Mouse (Mus musculus) liver, adult 2 months (tissue): ENCODE measurements at regions not wholly inside any gene's neighbourhood (a gene's known extent, or its start where the extent isn't known, plus 50 kb on each side); places are given as distances from the start of the nearest gene placed in this dataset.

Source experiments
- DNase-seq: peaks from one replicate; pipeline ENCODE4 v3.0.0-alpha.2; 2011; ENCODE audit warnings: low read depth, low spot score; ENCODE audit errors: extremely low read depth
- H3K27ac ChIP-seq: fragments of 200-500 bp; replicated peaks from 2 replicates; pipeline ENCODE4 v1.5.1; 2012; ENCODE audit warnings: low read depth, mild to moderate bottlenecking, control low read depth, inconsistent platforms, low read length; ENCODE audit not compliant: insufficient read depth
- H3K27me3 ChIP-seq: fragments of 200-500 bp; 2 replicates; pipeline ENCODE4 v1.6.1; 2012; ENCODE audit warnings: mild to moderate bottlenecking, moderate library complexity, low read length, inconsistent platforms; ENCODE audit not compliant: control insufficient read depth, insufficient read depth
- H3K36me3 ChIP-seq: fragments of 200-500 bp; 2 replicates; pipeline ENCODE4 v1.6.1; 2012; ENCODE audit warnings: low read length, inconsistent platforms; ENCODE audit not compliant: control insufficient read depth, insufficient read depth
- H3K4me1 ChIP-seq: fragments of 200-500 bp; 2 replicates; pipeline ENCODE4 v1.6.1; 2011; ENCODE audit warnings: low read length; ENCODE audit not compliant: control insufficient read depth, insufficient read depth
- H3K4me3 ChIP-seq: fragments of 200-500 bp; 2 replicates; pipeline ENCODE4 v1.5.1; 2011; ENCODE audit warnings: low read depth, mild to moderate bottlenecking, control low read depth, low read length, moderate library complexity; ENCODE audit not compliant: insufficient read depth
- H3K79me2 ChIP-seq: fragments of 200-500 bp; 2 replicates; pipeline ENCODE4 v1.6.1; 2012; ENCODE audit warnings: inconsistent platforms, mild to moderate bottlenecking, low read length, moderate library complexity; ENCODE audit not compliant: control insufficient read depth, insufficient read depth
- H3K9ac ChIP-seq: fragments of 200-500 bp; 2 replicates; pipeline ENCODE4 v1.6.1; 2012; ENCODE audit warnings: low read depth, mild to moderate bottlenecking, control low read depth, inconsistent platforms, low read length
- CTCF ChIP-seq: fragments of 200-500 bp; IDR thresholded peaks from 2 replicates; pipeline ENCODE4 v1.5.1; 2011; ENCODE audit warnings: low read depth, low read length, control low read depth
- POLR2A ChIP-seq: fragments of 200-500 bp; IDR thresholded peaks from 2 replicates; pipeline ENCODE4 v1.6.1; 2011; ENCODE audit warnings: low read length, control low read depth; ENCODE audit not compliant: insufficient read depth; ENCODE audit errors: extremely low read depth
- WGBS: fragments of 180-500 bp; shearing (Covaris S2); methylation state at CpG from one replicate; pipeline ENCODE4 v1.1.7; 2018; 5-methylcytosine and 5-hydroxymethylcytosine counted together

DNA sequence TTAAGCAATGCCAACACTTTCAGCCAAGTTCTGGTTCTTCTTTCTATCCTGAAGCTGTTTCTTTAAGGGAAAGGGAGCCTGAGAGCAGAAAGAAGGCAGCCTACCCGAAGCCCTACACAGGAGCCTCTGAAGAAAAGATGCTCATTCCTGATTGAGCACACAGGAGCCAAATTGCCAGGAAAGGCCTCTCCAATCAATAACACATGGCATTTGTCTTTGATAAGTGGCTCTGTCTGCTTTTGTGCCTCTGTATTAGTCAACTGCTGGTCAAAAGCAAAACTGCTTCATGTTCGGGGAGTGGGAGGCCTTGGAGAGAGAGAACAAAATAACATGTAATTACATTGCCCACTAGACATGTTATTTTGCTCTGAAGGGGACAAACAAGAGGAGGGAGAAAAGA, 1607.4 kb downstream of the 4930444P10Rik start:
- TF ChIP-seq CTCF (no peak), POLR2A (no peak)
- no peaks in the 10 kb centered on the region for H3K27me3 ChIP-seq
- DNase-seq = no peak
- no peak overlapping the region for H3K4me3 ChIP-seq
- no peaks in the 10 kb centered on the region for H3K79me2 ChIP-seq
- WGBS = 45% methylated on average over 2 of the region's 2 CpGs
- no peak overlapping the region for H3K9ac ChIP-seq
- no peak overlapping the region for H3K27ac ChIP-seq
- no peaks in the 10 kb centered on the region for H3K4me1 ChIP-seq
- no peaks in the 10 kb centered on the region for H3K36me3 ChIP-seq

DNA sequence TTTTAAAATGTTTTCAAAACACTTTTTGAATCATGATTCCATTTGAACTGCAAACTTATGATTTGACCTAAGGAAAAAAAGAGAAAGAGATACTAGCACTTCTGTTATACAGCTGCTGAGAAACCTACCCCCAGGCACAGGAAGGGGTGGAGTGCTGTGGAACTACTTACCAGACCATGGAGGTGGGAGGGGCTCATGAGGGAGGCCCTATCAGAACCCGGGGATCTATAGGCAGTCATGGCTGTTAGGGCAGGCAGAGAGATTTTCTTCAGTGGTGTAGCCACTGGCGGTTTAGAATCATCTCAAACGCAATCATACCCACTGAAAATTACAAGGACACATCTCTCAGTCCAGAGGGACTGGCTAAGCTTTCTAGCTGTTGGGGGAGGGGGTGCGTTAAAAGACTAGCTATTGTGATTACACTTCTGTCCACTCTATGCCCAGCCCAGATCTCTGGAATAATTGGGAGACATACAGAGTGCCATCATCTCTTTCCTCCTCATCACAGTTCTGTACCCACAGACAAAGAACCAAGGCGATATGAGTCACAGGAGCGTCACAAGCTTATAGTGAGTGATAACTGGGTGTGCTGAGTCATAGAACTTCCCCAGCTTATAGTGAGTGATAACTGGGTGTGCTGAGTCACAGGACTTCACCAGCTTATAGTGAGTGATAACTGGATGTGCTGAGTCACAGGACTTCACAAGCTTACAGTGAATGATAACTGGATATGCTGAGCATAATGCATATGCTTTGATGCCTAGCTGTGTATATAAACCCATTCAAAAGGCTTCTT, 1608.8 kb downstream of the 4930444P10Rik start:
- TF ChIP-seq CTCF (no peak), POLR2A (no peak)
- no peak for DNase-seq
- H3K36me3 ChIP-seq = no peaks in the 10 kb centered on the region
- H3K79me2 ChIP-seq = no peaks in the 10 kb centered on the region
- no peak overlapping the region for H3K4me3 ChIP-seq
- H3K9ac ChIP-seq = no peak overlapping the region
- no peaks in the 10 kb centered on the region for H3K4me1 ChIP-seq
- no peak overlapping the region for H3K27ac ChIP-seq
- 74% methylated on average over 6 of the region's 6 CpGs for WGBS
- no peaks in the 10 kb centered on the region for H3K27me3 ChIP-seq

DNA sequence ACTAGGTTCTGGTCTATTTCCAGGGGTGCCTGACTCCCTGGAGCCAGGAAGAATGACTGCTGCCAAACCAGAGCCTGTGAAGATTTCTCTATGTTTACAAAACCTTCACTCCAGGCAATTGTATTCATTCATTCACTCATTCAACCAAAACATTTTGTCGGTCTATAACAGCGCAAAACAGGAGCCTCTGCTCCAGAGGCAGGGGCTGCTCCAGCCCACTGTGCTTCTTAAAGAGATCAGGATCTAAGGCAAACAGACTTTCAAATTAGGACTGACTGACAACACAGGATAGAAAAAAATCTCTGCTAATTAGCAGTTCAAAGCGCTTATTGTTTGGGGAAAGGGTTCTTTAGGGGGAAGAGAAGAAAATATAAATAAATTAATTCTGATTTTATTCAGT, 1620.8 kb downstream of the 4930444P10Rik start:
- Histone ChIP-seq H3K4me3 (no peak overlapping the region), H3K27ac (no peak overlapping the region), H3K9ac (no peak overlapping the region), H3K36me3 (no peaks in the 10 kb centered on the region), H3K27me3 (no peaks in the 10 kb centered on the region), H3K4me1 (no peaks in the 10 kb centered on the region), H3K79me2 (no peaks in the 10 kb centered on the region)
- no peak for DNase-seq
- 36% methylated on average over 3 of the region's 3 CpGs for WGBS
- TF ChIP-seq POLR2A = no peak
- TF ChIP-seq CTCF = no peak

DNA sequence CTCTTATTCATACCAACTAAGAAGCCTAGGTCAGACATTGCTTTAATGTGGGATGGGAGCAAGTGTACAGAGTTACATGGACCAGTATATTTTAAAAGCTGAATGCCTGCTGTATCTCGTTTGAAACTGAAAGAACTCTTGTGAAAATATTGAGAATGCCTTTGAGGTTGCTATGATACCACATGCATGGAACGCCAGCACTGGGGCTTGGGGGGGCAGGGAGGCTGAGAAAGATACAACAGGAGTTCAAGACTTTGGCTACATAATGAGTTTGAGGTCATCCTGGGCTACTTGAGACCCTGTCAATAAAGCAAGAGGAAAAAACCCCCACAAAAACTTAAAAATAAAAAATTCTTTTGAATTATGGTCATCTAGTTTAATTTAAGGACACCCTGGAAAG, 1621.6 kb downstream of the 4930444P10Rik start:
- TF ChIP-seq POLR2A (no peak), CTCF (no peak)
- Histone ChIP-seq H3K27ac (no peak overlapping the region), H3K36me3 (no peaks in the 10 kb centered on the region), H3K79me2 (no peaks in the 10 kb centered on the region), H3K9ac (no peak overlapping the region), H3K4me3 (no peak overlapping the region), H3K4me1 (no peaks in the 10 kb centered on the region), H3K27me3 (no peaks in the 10 kb centered on the region)
- no peak for DNase-seq
- 50% methylated on average over 2 of the region's 2 CpGs for WGBS

DNA sequence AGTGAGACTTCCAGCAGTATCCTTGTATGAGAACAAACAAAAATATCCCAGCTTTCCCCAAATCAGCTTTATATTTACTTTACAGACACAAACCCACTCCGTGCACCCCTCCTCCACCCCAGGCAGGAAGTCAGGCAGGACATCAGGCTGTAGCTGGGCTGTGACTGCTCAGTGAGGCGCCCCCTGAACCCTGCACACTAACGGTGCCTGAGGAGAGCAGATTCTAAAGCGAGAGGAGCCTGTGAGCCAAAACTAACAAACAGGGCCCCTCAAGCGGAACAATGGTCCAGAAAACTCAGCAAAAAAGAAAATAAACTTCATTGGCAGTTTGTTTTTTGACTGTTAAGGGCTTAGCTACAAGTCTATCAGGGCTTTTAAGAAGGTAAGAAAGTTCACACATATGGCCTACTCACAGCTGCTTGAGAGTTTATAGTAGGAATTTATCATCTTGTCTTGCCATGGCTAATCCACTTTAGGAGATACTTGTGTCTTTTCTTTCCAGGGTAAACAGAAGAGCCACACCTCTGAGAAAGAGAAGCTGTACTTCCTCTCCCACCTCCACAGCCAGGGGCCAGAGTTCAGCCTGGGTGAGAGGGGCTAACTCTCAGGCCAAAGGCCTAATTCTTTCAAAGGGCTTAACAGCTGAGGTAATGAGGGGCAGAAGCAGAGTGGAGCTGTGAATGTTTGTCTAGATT, 1628.2 kb downstream of the 4930444P10Rik start:
- Histone ChIP-seq H3K9ac (no peak overlapping the region), H3K27me3 (no peaks in the 10 kb centered on the region), H3K4me1 (no peaks in the 10 kb centered on the region), H3K36me3 (no peaks in the 10 kb centered on the region), H3K4me3 (no peak overlapping the region), H3K27ac (no peak overlapping the region), H3K79me2 (no peaks in the 10 kb centered on the region)
- TF ChIP-seq POLR2A = no peak
- TF ChIP-seq CTCF = no peak
- DNase-seq = no peak
- 24% methylated on average over 5 of the region's 5 CpGs for WGBS

DNA sequence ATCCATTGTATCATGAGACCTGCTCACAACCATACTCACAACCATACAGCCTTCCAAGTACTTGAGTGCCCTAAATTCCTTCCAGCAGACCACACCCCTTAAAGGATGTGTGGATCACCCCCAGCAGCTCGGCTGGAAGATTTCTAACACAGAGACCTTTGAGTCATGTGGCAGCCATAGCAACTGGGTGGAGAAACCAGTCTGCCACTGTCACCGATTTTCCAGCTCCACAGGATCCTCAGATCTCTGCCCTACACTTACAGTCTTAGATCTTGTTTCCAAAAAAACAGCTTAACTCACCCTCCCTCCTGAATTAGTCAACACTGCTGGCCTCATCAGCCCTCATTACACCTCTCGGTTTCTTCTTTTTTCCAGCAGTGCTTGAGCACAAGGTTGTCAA, 1630.6 kb downstream of the 4930444P10Rik start:
- Histone ChIP-seq H3K27ac (no peak overlapping the region), H3K4me3 (no peak overlapping the region), H3K9ac (no peak overlapping the region), H3K4me1 (no peaks in the 10 kb centered on the region), H3K79me2 (no peaks in the 10 kb centered on the region), H3K36me3 (no peaks in the 10 kb centered on the region), H3K27me3 (no peaks in the 10 kb centered on the region)
- WGBS = 39% methylated on average over 3 of the region's 3 CpGs
- DNase-seq = no peak
- TF ChIP-seq CTCF (no peak), POLR2A (no peak)
